ENCODE assay signal across 19 mouse cellular contexts in genomic region chr4:145356234-145356633, GRCm38 (mm10). TPM values are rescaled to one million over a fixed set of nuclear protein-coding genes. Genes with fewer than 3 reads are reported as not detected.
"Had no signal": no experiment of that assay in that cellular context is flagged by ENCODE, and none has a peak within 500 bp of the region (broad histone marks: within the 10 kb centered on the region; RNA-seq: fewer than 3 reads in every experiment).

No protein-coding gene starts in this region.

- H3K27ac ChIP-seq: midbrain, embryonic 13.5 days; midbrain, embryonic 15.5 days; neural tube, embryonic 12.5 days; stomach, embryonic 15.5 days; stomach, postnatal 0 days had no signal

- H3K4me1 ChIP-seq: megakaryocyte, embryonic 14.5 days; midbrain, embryonic 13.5 days; midbrain, embryonic 15.5 days; neural tube, embryonic 12.5 days; stomach, embryonic 15.5 days had no signal

- H3K9me3 ChIP-seq: megakaryocyte, embryonic 14.5 days; midbrain, embryonic 13.5 days; midbrain, embryonic 15.5 days; neural tube, embryonic 12.5 days; stomach, embryonic 15.5 days had no signal

- DNase-seq: lung, adult 18-20 months; lung, embryonic 14.5 days; lung, postnatal 10 days; lung, postnatal 4 days; retina, postnatal 1 day; right cerebral cortex, adult 18-20 months; right cerebral cortex, postnatal 25 days; right cerebral cortex, postnatal 4 days; spleen, adult 18-20 months; thymus, adult 2 months; thymus, postnatal 36 days had no signal

- H3K9ac ChIP-seq: lung, embryonic 14.5 days; midbrain, embryonic 13.5 days; midbrain, embryonic 15.5 days; neural tube, embryonic 12.5 days; stomach, embryonic 15.5 days had no signal

- H3K4me3 ChIP-seq: megakaryocyte, embryonic 14.5 days; midbrain, embryonic 13.5 days; midbrain, embryonic 15.5 days; neural tube, embryonic 12.5 days; stomach, embryonic 15.5 days had no signal

- H3K27me3 ChIP-seq: megakaryocyte, embryonic 14.5 days; midbrain, embryonic 13.5 days; midbrain, embryonic 15.5 days; neural tube, embryonic 12.5 days; stomach, embryonic 15.5 days had no signal

- H3K36me3 ChIP-seq: midbrain, embryonic 13.5 days; midbrain, embryonic 15.5 days; neural tube, embryonic 12.5 days; stomach, embryonic 15.5 days had no signal

- ATAC-seq: midbrain, embryonic 13.5 days; midbrain, embryonic 15.5 days had no signal

RNA-seq across cellular contexts. Expression of gene Tnfrsf8, which starts 41.3 kb away (rescaled TPM):
- polyA plus RNA-seq: liver, embryonic 16.5 days; neural tube, embryonic 14.5 days had no signal
